Mouse (Mus musculus): ENCODE measurements around the gene Rprd1b.

GRCm38 (mm10) chr2:158176763-158177162 lies 148.5 kb downstream of the Rprd1b start:
- TF ChIP-seq GATA1 (IDR thresholded peaks at IDR 0.05; ENCODE audit: borderline replicate concordance, low read length) = no peak
- TF ChIP-seq FLI1 (IDR thresholded peaks at IDR 0.05; ENCODE audit: low read length) = no peak
